Mouse (Mus musculus) neural tube, embryonic 11.5 days (tissue): Measurements from ENCODE around the gene 1600014C23Rik. TPM values are rescaled to one million over a fixed set of nuclear protein-coding genes. Genes with fewer than 3 reads are reported as not detected.

Source experiments
- ATAC-seq: fragments of 200-750 bp; cut with Nextera tagmentation; 2 replicates; pipeline ENCODE4 v1.8.0; 2017; ENCODE audit warnings: moderate number of reproducible peaks, mild to moderate bottlenecking, moderate TSS enrichment, moderate library complexity; ENCODE audit not compliant: insufficient read depth, low FRiP score, low TSS enrichment
- DNase-seq: peaks from one replicate; pipeline ENCODE4 v3.0.0-alpha.2; 2015; ENCODE audit warnings: low spot score
- H3K27ac ChIP-seq: fragments of 300-500 bp; sonication (generic); 2 replicates; pipeline ENCODE4 v1.5.1; 2014; ENCODE audit warnings: low read depth, mild to moderate bottlenecking, low read length
- H3K27me3 ChIP-seq: fragments of 300-500 bp; sonication (generic); 2 replicates; pipeline ENCODE4 v1.6.1; 2014; ENCODE audit warnings: mild to moderate bottlenecking, low read length, mixed read lengths; ENCODE audit not compliant: control insufficient read depth, insufficient read depth
- H3K36me3 ChIP-seq: fragments of 300-500 bp; sonication (generic); 2 replicates; pipeline ENCODE4 v1.6.1; 2014; ENCODE audit warnings: mild to moderate bottlenecking, low read length, moderate library complexity, mixed read lengths; ENCODE audit not compliant: control insufficient read depth, insufficient read depth
- H3K4me1 ChIP-seq: fragments of 300-500 bp; sonication (generic); 2 replicates; pipeline ENCODE4 v1.6.1; 2014; ENCODE audit warnings: low read length, mixed read lengths; ENCODE audit not compliant: control insufficient read depth, insufficient read depth
- H3K4me2 ChIP-seq: fragments of 300-500 bp; sonication (generic); 2 replicates; pipeline ENCODE4 v1.6.1; 2014; ENCODE audit warnings: low read depth, mild to moderate bottlenecking, moderate library complexity
- H3K4me3 ChIP-seq: fragments of 300-500 bp; sonication (generic); 2 replicates; pipeline ENCODE4 v1.5.1; 2014; ENCODE audit warnings: low read depth, low read length
- H3K9ac ChIP-seq: fragments of 300-500 bp; sonication (generic); 2 replicates; pipeline ENCODE4 v1.6.1; 2014; ENCODE audit warnings: mild to moderate bottlenecking, low read length
- H3K9me3 ChIP-seq: fragments of 300-500 bp; sonication (generic); 2 replicates; pipeline ENCODE4 v1.6.1; 2016; ENCODE audit warnings: low read length; ENCODE audit not compliant: control insufficient read depth
- WGBS: fragments of 180-500 bp; shearing (Covaris S2); extraction: QIAGEN DNeasy Blood & Tissue Kit; methylation state at CpG from one replicate; pipeline ENCODE4 v1.1.7; 2014; 5-methylcytosine and 5-hydroxymethylcytosine counted together
- polyA plus RNA-seq: library from polyadenylated mRNA; unstranded; fragments of >200 nt; fragmentation: Nextera tagmentation; extraction: Ambion mirVana; gene quantifications from 2 replicates; pipeline ENCODE4 v1.2.1, GENCODE M21; 2014

Gene 1600014C23Rik
- polyA plus RNA-seq, 1 experiment from 2014 or later = not detected

- H3K4me1 ChIP-seq = no peaks in the 10 kb centered on the region
- H3K9me3 ChIP-seq = no peaks in the 10 kb centered on the region
- H3K27ac ChIP-seq = no peak overlapping the region
- 86% methylated on average over 18 of the region's 18 CpGs for WGBS
- no peak overlapping the region for H3K4me3 ChIP-seq
- no peak overlapping the region for H3K4me2 ChIP-seq
- no peaks in the 10 kb centered on the region; the same call in 1 of the 2 replicates for H3K36me3 ChIP-seq
- no peak for ATAC-seq
- H3K27me3 ChIP-seq = no peaks in the 10 kb centered on the region
- no peak for DNase-seq
- no peak overlapping the region for H3K9ac ChIP-seq
Observed at GRCm38 (mm10) chr17:45693812-45694565, 39.7 kb downstream of the 1600014C23Rik start.

- no peak for DNase-seq
- 86% methylated on average over 5 of the region's 5 CpGs for WGBS
- no peak overlapping the region for H3K4me3 ChIP-seq
- H3K27me3 ChIP-seq = no peaks in the 10 kb centered on the region
- no peak overlapping the region for H3K27ac ChIP-seq
- H3K36me3 ChIP-seq = no peaks in the 10 kb centered on the region
- H3K9me3 ChIP-seq = no peaks in the 10 kb centered on the region
- H3K4me1 ChIP-seq = peaks cover under 1% of the 10 kb centered on the region; the same call in 1 of the 2 replicates
- ATAC-seq = no peak
- no peak overlapping the region for H3K4me2 ChIP-seq
- no peak overlapping the region for H3K9ac ChIP-seq
Observed at GRCm38 (mm10) chr17:45692159-45692558, 41.5 kb downstream of the 1600014C23Rik start.

- H3K27ac ChIP-seq = no peak overlapping the region
- no peaks in the 10 kb centered on the region for H3K9me3 ChIP-seq
- H3K4me1 ChIP-seq = peaks cover 4% of the 10 kb centered on the region; the same call in 1 of the 2 replicates
- DNase-seq (no peak), ATAC-seq (no peak)
- H3K9ac ChIP-seq = no peak overlapping the region
- WGBS = 89% methylated on average over 4 of the region's 4 CpGs
- no peak overlapping the region for H3K4me3 ChIP-seq
- H3K4me2 ChIP-seq = no peak overlapping the region
- no peaks in the 10 kb centered on the region for H3K27me3 ChIP-seq
- no peaks in the 10 kb centered on the region for H3K36me3 ChIP-seq
Observed at GRCm38 (mm10) chr17:45690044-45690443, 43.6 kb downstream of the 1600014C23Rik start.

GRCm38 (mm10) chr17:45689120-45689519 lies 44.5 kb downstream of the 1600014C23Rik start:
- no peaks in the 10 kb centered on the region for H3K36me3 ChIP-seq
- H3K27me3 ChIP-seq = no peaks in the 10 kb centered on the region
- H3K4me1 ChIP-seq = peaks cover 8% of the 10 kb centered on the region; the same call in 1 of the 2 replicates
- H3K4me3 ChIP-seq = no peak overlapping the region
- no peak overlapping the region for H3K9ac ChIP-seq
- WGBS = 88% methylated on average over 9 of the region's 9 CpGs
- no peaks in the 10 kb centered on the region for H3K9me3 ChIP-seq
- DNase-seq = no peak
- no peak overlapping the region for H3K27ac ChIP-seq
- ATAC-seq = no peak
- no peak overlapping the region for H3K4me2 ChIP-seq

- H3K4me2 ChIP-seq = peak within 1 kb of the TSS; percentile 86
- no peaks in the 10 kb centered on the region for H3K9me3 ChIP-seq
- H3K27ac ChIP-seq = peak within 1 kb of the TSS; percentile 74
- no peak for ATAC-seq
- H3K4me3 ChIP-seq = peak within 1 kb of the TSS; percentile 89
- DNase-seq = no peak
- H3K9ac ChIP-seq = peak within 1 kb of the TSS; percentile 92
- H3K36me3 ChIP-seq = no peaks in the 10 kb centered on the region
- no peaks in the 10 kb centered on the region for H3K27me3 ChIP-seq
- WGBS = 12% methylated on average over 12 of the region's 12 CpGs
- H3K4me1 ChIP-seq = peaks cover 8% of the 10 kb centered on the region; the same call in 1 of the 2 replicates
Observed at GRCm38 (mm10) chr17:45686716-45687115, 46.9 kb downstream of the 1600014C23Rik start, which contains the start of gene Tmem63b. Gene Tmem63b, minus strand, starts transcription at chr17:45686905.

DNA sequence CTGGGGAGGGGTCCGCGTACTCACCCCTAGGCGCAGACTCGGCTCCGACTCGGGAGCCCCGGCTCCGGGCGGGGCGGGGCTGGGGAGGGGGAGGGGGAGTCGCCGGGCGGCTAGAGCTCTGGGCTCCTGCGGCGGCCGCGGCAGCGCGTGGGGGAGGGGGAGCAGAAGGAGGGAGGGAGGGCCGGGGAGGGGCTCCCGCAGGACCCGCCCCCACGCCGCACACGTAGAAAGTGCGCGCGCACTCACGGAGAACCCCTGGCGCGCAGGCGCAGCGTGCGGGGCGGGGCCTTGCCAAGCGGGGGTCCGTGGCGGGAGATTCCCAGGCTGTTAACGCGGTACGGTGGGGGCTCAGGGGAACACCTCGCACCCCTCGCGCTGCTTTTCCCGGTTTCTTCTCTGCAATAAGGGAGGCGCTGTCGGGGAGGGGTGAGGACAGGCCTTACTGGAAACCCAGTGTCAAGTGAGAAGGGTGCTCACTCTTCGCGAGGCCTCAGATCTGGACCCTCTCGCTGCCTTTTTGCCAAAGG lies 47.5 kb downstream of the 1600014C23Rik start, which contains the start of gene Mrpl14:
TSS of gene Mrpl14 (plus strand) at position 230 of the 527 bp plus-strand sequence.
- DNase-seq = peak; percentile 97
- Histone ChIP-seq H3K4me1 (peaks cover 8% of the 10 kb centered on the region; the same call in 1 of the 2 replicates), H3K36me3 (no peaks in the 10 kb centered on the region), H3K4me3 (peak within 1 kb of the TSS; percentile 89), H3K27me3 (no peaks in the 10 kb centered on the region), H3K9me3 (no peaks in the 10 kb centered on the region), H3K27ac (peak within 1 kb of the TSS; percentile 74), H3K4me2 (peak within 1 kb of the TSS; percentile 86), H3K9ac (peak within 1 kb of the TSS; percentile 92)
- peak; percentile 82 for ATAC-seq
- under 1% methylated on average over 41 of the region's 50 CpGs for WGBS

GRCm38 (mm10) chr17:45685171-45686092 lies 48.2 kb downstream of the 1600014C23Rik start:
- Histone ChIP-seq H3K9ac (peak overlapping the region; percentile 92), H3K4me1 (peaks cover 13% of the 10 kb centered on the region; the same call in 1 of the 2 replicates), H3K36me3 (no peaks in the 10 kb centered on the region), H3K27ac (peak overlapping the region; percentile 74), H3K27me3 (no peaks in the 10 kb centered on the region), H3K4me2 (peak overlapping the region; percentile 86), H3K4me3 (peak overlapping the region; percentile 89), H3K9me3 (no peaks in the 10 kb centered on the region)
- under 1% methylated on average over 58 of the region's 58 CpGs for WGBS
- ATAC-seq (peak; percentile 52), DNase-seq (peak; percentile 71)

- Histone ChIP-seq H3K9ac (peak overlapping the region; percentile 92), H3K27ac (peak overlapping the region; percentile 74), H3K4me1 (peaks cover 13% of the 10 kb centered on the region; the same call in 1 of the 2 replicates), H3K36me3 (no peaks in the 10 kb centered on the region), H3K9me3 (no peaks in the 10 kb centered on the region), H3K4me3 (peak overlapping the region; percentile 89), H3K27me3 (no peaks in the 10 kb centered on the region), H3K4me2 (peak overlapping the region; percentile 86)
- DNase-seq = no peak
- WGBS = 29% methylated on average over 14 of the region's 14 CpGs
- no peak for ATAC-seq
Observed at GRCm38 (mm10) chr17:45684667-45685131, 48.9 kb downstream of the 1600014C23Rik start.
